Mouse (Mus musculus) cerebellum, adult 11 months (tissue): Measurements from ENCODE around the gene AC161166.1.
"Not testable (repeated sequence)": the region's sequence is repeated elsewhere in the genome, so short reads cannot be mapped to it uniquely, and the experiment has no call there.

Experiments
- DNase-seq: peaks from one replicate; pipeline ENCODE4 v3.0.0; 2022

The AC161166.1 gene

GRCm38 (mm10) chr7:24524978-24525377 lies 12.7 kb upstream of the AC161166.1 start:
- DNase-seq, result no peak

- DNase-seq, result no peak
Measured at GRCm38 (mm10) chr7:24523723-24524122, 11.5 kb upstream of the AC161166.1 start.

GRCm38 (mm10) chr7:24522805-24523204 lies 10.6 kb upstream of the AC161166.1 start:
- no peak for DNase-seq

- DNase-seq, result not testable (repeated sequence)
Measured at GRCm38 (mm10) chr7:24520054-24520453, 7.8 kb upstream of the AC161166.1 start.

- DNase-seq, result no peak
Measured at GRCm38 (mm10) chr7:24519130-24519529, 6.9 kb upstream of the AC161166.1 start.

GRCm38 (mm10) chr7:24517654-24518053 lies 5.4 kb upstream of the AC161166.1 start:
- DNase-seq, result no peak

GRCm38 (mm10) chr7:24517077-24517476 lies 4.8 kb upstream of the AC161166.1 start:
- DNase-seq, result no peak

- not testable (repeated sequence) for DNase-seq
Measured at GRCm38 (mm10) chr7:24516319-24516718, 4.1 kb upstream of the AC161166.1 start.

GRCm38 (mm10) chr7:24507726-24508114 lies 4.5 kb downstream of the AC161166.1 start:
- peak; percentile 41 for DNase-seq

- peak; percentile 86 for DNase-seq
Measured at GRCm38 (mm10) chr7:24506838-24507725, 5.2 kb downstream of the AC161166.1 start, which contains the start of gene Zfp428. Gene Zfp428, plus strand, starts transcription at chr7:24507006.

- peak; percentile 73 for DNase-seq
Measured at GRCm38 (mm10) chr7:24506476-24506837, 5.8 kb downstream of the AC161166.1 start.

GRCm38 (mm10) chr7:24506065-24506459 lies 6.2 kb downstream of the AC161166.1 start:
- DNase-seq, result peak; percentile 49

- DNase-seq, result no peak
Measured at GRCm38 (mm10) chr7:24505447-24506064, 6.7 kb downstream of the AC161166.1 start.

- DNase-seq, result no peak
Measured at GRCm38 (mm10) chr7:24504868-24505267, 7.4 kb downstream of the AC161166.1 start.

GRCm38 (mm10) chr7:24504004-24504403 lies 8.3 kb downstream of the AC161166.1 start:
- DNase-seq, result no peak

- DNase-seq, result no peak
Measured at GRCm38 (mm10) chr7:24501492-24501891, 10.8 kb downstream of the AC161166.1 start.

- no peak for DNase-seq
Measured at GRCm38 (mm10) chr7:24500929-24501328, 11.3 kb downstream of the AC161166.1 start.

- no peak for DNase-seq
Measured at GRCm38 (mm10) chr7:24499856-24500577, 12.2 kb downstream of the AC161166.1 start.

- peak; percentile 46 for DNase-seq
Measured at GRCm38 (mm10) chr7:24488303-24488702, 24.0 kb downstream of the AC161166.1 start.

GRCm38 (mm10) chr7:24487403-24487802 lies 24.9 kb downstream of the AC161166.1 start:
- DNase-seq, result no peak

- DNase-seq, result no peak
Measured at GRCm38 (mm10) chr7:24486654-24487130, 25.6 kb downstream of the AC161166.1 start.

- DNase-seq, result no peak
Measured at GRCm38 (mm10) chr7:24485481-24485880, 26.8 kb downstream of the AC161166.1 start.

GRCm38 (mm10) chr7:24483291-24483690 lies 29.0 kb downstream of the AC161166.1 start:
- not testable (repeated sequence) for DNase-seq
